Mouse (Mus musculus): ENCODE measurements around the gene Gpr55.
"Not testable (repeated sequence)": the region's sequence is repeated elsewhere in the genome, so short reads cannot be mapped to it uniquely, and the experiment has no call there.

The Gpr55 gene

GRCm38 (mm10) chr1:85960873-85961272 is at the start of gene Gpr55:
Gene Gpr55, minus strand, starts transcription at chr1:85961007.
- no peak for DNase-seq (ENCODE audit: extremely low spot score)

GRCm38 (mm10) chr1:86007778-86008177 is 47.0 kb upstream of the Gpr55 start:
- DNase-seq (ENCODE audit: extremely low spot score) = peak; percentile 84

- DNase-seq (ENCODE audit: extremely low spot score) = no peak
Observed at GRCm38 (mm10) chr1:86006040-86006439, 45.2 kb upstream of the Gpr55 start.

- DNase-seq (ENCODE audit: extremely low spot score) = no peak
Observed at GRCm38 (mm10) chr1:86005540-86005939, 44.7 kb upstream of the Gpr55 start.

- no peak for DNase-seq (ENCODE audit: extremely low spot score)
Observed at GRCm38 (mm10) chr1:85999853-86000570, 39.2 kb upstream of the Gpr55 start.

GRCm38 (mm10) chr1:85998012-85998411 is 37.2 kb upstream of the Gpr55 start:
- no peak for DNase-seq (ENCODE audit: extremely low spot score)

- no peak for DNase-seq (ENCODE audit: extremely low spot score)
Observed at GRCm38 (mm10) chr1:85997221-85997620, 36.4 kb upstream of the Gpr55 start.

- DNase-seq (ENCODE audit: extremely low spot score) = no peak
Observed at GRCm38 (mm10) chr1:85993541-85993940, 32.7 kb upstream of the Gpr55 start.

GRCm38 (mm10) chr1:85992175-85992574 is 31.4 kb upstream of the Gpr55 start:
- DNase-seq (ENCODE audit: extremely low spot score) = no peak

- DNase-seq (ENCODE audit: extremely low spot score) = not testable (repeated sequence)
Observed at GRCm38 (mm10) chr1:85988882-85989281, 28.1 kb upstream of the Gpr55 start.

GRCm38 (mm10) chr1:85988351-85988750 is 27.5 kb upstream of the Gpr55 start:
- no peak for DNase-seq (ENCODE audit: extremely low spot score)

GRCm38 (mm10) chr1:85985784-85986183 is 25.0 kb upstream of the Gpr55 start:
- DNase-seq (ENCODE audit: extremely low spot score) = no peak

GRCm38 (mm10) chr1:85981738-85982357 is 21.0 kb upstream of the Gpr55 start:
- no peak for DNase-seq (ENCODE audit: extremely low spot score)

GRCm38 (mm10) chr1:85977709-85978108 is 16.9 kb upstream of the Gpr55 start:
- DNase-seq (ENCODE audit: extremely low spot score) = no peak

- no peak for DNase-seq (ENCODE audit: extremely low spot score)
Observed at GRCm38 (mm10) chr1:85973468-85973877, 12.7 kb upstream of the Gpr55 start.

- no peak for DNase-seq (ENCODE audit: extremely low spot score)
Observed at GRCm38 (mm10) chr1:85972341-85972740, 11.5 kb upstream of the Gpr55 start.

- DNase-seq (ENCODE audit: extremely low spot score) = no peak
Observed at GRCm38 (mm10) chr1:85971070-85971469, 10.3 kb upstream of the Gpr55 start.

GRCm38 (mm10) chr1:85969519-85969918 is 8.7 kb upstream of the Gpr55 start:
- DNase-seq (ENCODE audit: extremely low spot score) = no peak

GRCm38 (mm10) chr1:85969081-85969480 is 8.3 kb upstream of the Gpr55 start:
- no peak for DNase-seq (ENCODE audit: extremely low spot score)

GRCm38 (mm10) chr1:85965856-85966255 is 5.0 kb upstream of the Gpr55 start:
- DNase-seq (ENCODE audit: extremely low spot score) = no peak

- no peak for DNase-seq (ENCODE audit: extremely low spot score)
Observed at GRCm38 (mm10) chr1:85962081-85962480, 1.3 kb upstream of the Gpr55 start.

- DNase-seq (ENCODE audit: extremely low spot score) = no peak
Observed at GRCm38 (mm10) chr1:85959889-85960276, 924 bp downstream of the Gpr55 start.

GRCm38 (mm10) chr1:85959129-85959888 is 1.5 kb downstream of the Gpr55 start:
- no peak for DNase-seq (ENCODE audit: extremely low spot score)

Data from embryo, embryonic 9.5 days (tissue).